Mouse (Mus musculus) G1E (cell line): ENCODE data around the gene Lman1l. TPM values are rescaled to one million over a fixed set of nuclear protein-coding genes. Genes with fewer than 3 reads are reported as not detected.

Source experiments
- ATAC-seq: 2 replicates; pipeline ENCODE4 v1.8.0; 2016; ENCODE audit warnings: mild to moderate bottlenecking; ENCODE audit not compliant: insufficient number of reproducible peaks, poor library complexity, low FRiP score, severe bottlenecking; ENCODE audit errors: extremely low read depth
- DNase-seq: peaks from one replicate; pipeline ENCODE4 v3.0.0; 2012; ENCODE audit warnings: low spot score
- H3K27me3 ChIP-seq: 2 replicates; pipeline ENCODE4 v1.6.1; 2012; ENCODE audit warnings: mild to moderate bottlenecking, low read length, inconsistent platforms; ENCODE audit not compliant: insufficient read depth
- H3K36me3 ChIP-seq: replicated peaks from 2 replicates; pipeline ENCODE3; 2012; ENCODE audit warnings: mild to moderate bottlenecking, inconsistent platforms
- H3K4me1 ChIP-seq: 2 replicates; pipeline ENCODE4 v1.6.1; 2012; ENCODE audit warnings: low read depth, low read length, inconsistent platforms, mixed read lengths; ENCODE audit not compliant: insufficient read depth
- H3K4me3 ChIP-seq: 2 replicates; pipeline ENCODE4 v1.5.1; 2012; ENCODE audit warnings: low read depth, mild to moderate bottlenecking, inconsistent platforms, low read length, moderate library complexity, mixed read lengths
- H3K9me3 ChIP-seq: replicated peaks from 2 replicates; pipeline ENCODE4 v1.6.1; 2012; ENCODE audit warnings: inconsistent platforms
- CTCF ChIP-seq: IDR thresholded peaks from 2 replicates; pipeline ENCODE4 v1.5.1; 2012; ENCODE audit warnings: low read depth, low read length, inconsistent platforms, mixed read lengths
- GATA1 ChIP-seq: IDR thresholded peaks from 2 replicates; pipeline ENCODE4 v1.6.1; 2012; ENCODE audit warnings: borderline replicate concordance, low read length, inconsistent platforms, mixed read lengths
- GATA2 ChIP-seq: IDR thresholded peaks from 2 replicates; pipeline ENCODE4 v1.6.1; 2012; ENCODE audit warnings: low read depth, low read length, inconsistent platforms, borderline replicate concordance
- POLR2AphosphoS5 ChIP-seq: IDR thresholded peaks from 2 replicates; pipeline ENCODE4 v1.6.1; 2012; ENCODE audit warnings: low read depth, low read length, inconsistent platforms; ENCODE audit not compliant: insufficient replicate concordance
- TAL1 ChIP-seq: conservative IDR thresholded peaks from 2 replicates; pipeline ENCODE4 v1.6.1; 2012; ENCODE audit warnings: low read depth, low read length, inconsistent platforms, mixed read lengths
- polyA plus RNA-seq: library from polyadenylated mRNA; stranded (reverse); fragments of >175 nt; gene quantifications from 2 replicates; pipeline ENCODE4 v1.2.3, GENCODE M21; 2012
- total RNA-seq, 2 experiments: library from RNA; stranded (forward) in 1 of 2; stranded (reverse) in 1 of 2; fragments of 200-1000 nt in 1 of 2; fragments of >200 nt in 1 of 2; fragmentation: Nextera tagmentation in 1 of 2; gene quantifications; 2 replicates each; pipeline ENCODE4 v1.2.3; 2014 to 2017

Gene Lman1l
- total RNA-seq (2014; fragmentation: Nextera tagmentation) (not detected in 2 replicates), total RNA-seq (2017) (not detected in 2 replicates), polyA plus RNA-seq (not detected in 2 replicates)

GRCm38 (mm10) chr9:57620674-57621073 is at the start of gene Lman1l:
Gene Lman1l, minus strand, starts transcription at chr9:57620774.
- Histone ChIP-seq H3K27me3 (peaks cover 22% of the 10 kb centered on the region), H3K4me3 (no peak within 1 kb of the TSS), H3K4me1 (peaks cover 20% of the 10 kb centered on the region), H3K36me3 (peaks cover 21% of the 10 kb centered on the region), H3K9me3 (no peaks in the 10 kb centered on the region)
- DNase-seq = no peak
- no peak for TF ChIP-seq TAL1
- no peak for TF ChIP-seq CTCF
- TF ChIP-seq GATA2 = no peak
- no peak for TF ChIP-seq GATA1
- no peak for TF ChIP-seq POLR2AphosphoS5
- ATAC-seq = no peak

- no peak overlapping the region for H3K4me3 ChIP-seq
- H3K4me1 ChIP-seq = no peaks in the 10 kb centered on the region
- DNase-seq (no peak), ATAC-seq (no peak)
- no peaks in the 10 kb centered on the region for H3K9me3 ChIP-seq
- TF ChIP-seq GATA2 = no peak
- no peak for TF ChIP-seq POLR2AphosphoS5
- no peak for TF ChIP-seq CTCF
- no peak for TF ChIP-seq TAL1
- no peak for TF ChIP-seq GATA1
- H3K36me3 ChIP-seq = no peaks in the 10 kb centered on the region
- peaks cover 32% of the 10 kb centered on the region for H3K27me3 ChIP-seq
These were observed 49.0 kb upstream of the Lman1l start for GRCm38 (mm10) chr9:57669566-57669965.

- Histone ChIP-seq H3K36me3 (no peaks in the 10 kb centered on the region), H3K9me3 (no peaks in the 10 kb centered on the region), H3K27me3 (peaks cover 34% of the 10 kb centered on the region), H3K4me1 (no peaks in the 10 kb centered on the region), H3K4me3 (no peak overlapping the region)
- DNase-seq (no peak), ATAC-seq (no peak)
- TF ChIP-seq GATA2 (no peak), GATA1 (no peak), CTCF (no peak), POLR2AphosphoS5 (no peak), TAL1 (no peak)
These were observed 47.7 kb upstream of the Lman1l start for GRCm38 (mm10) chr9:57668277-57668676.

- no peaks in the 10 kb centered on the region for H3K36me3 ChIP-seq
- H3K4me1 ChIP-seq = no peaks in the 10 kb centered on the region
- DNase-seq = no peak
- no peak overlapping the region for H3K4me3 ChIP-seq
- H3K27me3 ChIP-seq = peaks cover 34% of the 10 kb centered on the region
- no peak for ATAC-seq
- TF ChIP-seq TAL1 = no peak
- TF ChIP-seq CTCF = no peak
- TF ChIP-seq GATA1 = no peak
- no peak for TF ChIP-seq POLR2AphosphoS5
- no peak for TF ChIP-seq GATA2
- H3K9me3 ChIP-seq = no peaks in the 10 kb centered on the region
These were observed 47.2 kb upstream of the Lman1l start for GRCm38 (mm10) chr9:57667817-57668216.

GRCm38 (mm10) chr9:57667136-57667535 is 46.6 kb upstream of the Lman1l start:
- Histone ChIP-seq H3K36me3 (no peaks in the 10 kb centered on the region), H3K4me1 (no peaks in the 10 kb centered on the region), H3K4me3 (no peak overlapping the region), H3K27me3 (peaks cover 34% of the 10 kb centered on the region), H3K9me3 (no peaks in the 10 kb centered on the region)
- TF ChIP-seq POLR2AphosphoS5 (no peak), CTCF (no peak), TAL1 (no peak), GATA1 (no peak), GATA2 (no peak)
- DNase-seq (no peak), ATAC-seq (no peak)

- no peak for ATAC-seq
- no peaks in the 10 kb centered on the region for H3K4me1 ChIP-seq
- H3K9me3 ChIP-seq = no peaks in the 10 kb centered on the region
- TF ChIP-seq POLR2AphosphoS5 (no peak), GATA1 (no peak), CTCF (no peak), TAL1 (no peak), GATA2 (no peak)
- DNase-seq = no peak
- H3K4me3 ChIP-seq = no peak overlapping the region
- no peaks in the 10 kb centered on the region for H3K36me3 ChIP-seq
- peaks cover 36% of the 10 kb centered on the region for H3K27me3 ChIP-seq
These were observed 46.0 kb upstream of the Lman1l start for GRCm38 (mm10) chr9:57666536-57666935.

- Histone ChIP-seq H3K9me3 (no peaks in the 10 kb centered on the region), H3K4me3 (no peak overlapping the region), H3K4me1 (peaks cover 13% of the 10 kb centered on the region), H3K36me3 (no peaks in the 10 kb centered on the region), H3K27me3 (peaks cover 39% of the 10 kb centered on the region)
- TF ChIP-seq CTCF = no peak
- no peak for TF ChIP-seq TAL1
- no peak for TF ChIP-seq GATA1
- no peak for TF ChIP-seq GATA2
- no peak for TF ChIP-seq POLR2AphosphoS5
- ATAC-seq = no peak
- DNase-seq = no peak
These were observed 44.0 kb upstream of the Lman1l start for GRCm38 (mm10) chr9:57664616-57665015.
